Mouse (Mus musculus): ENCODE results near the gene Tbxas1.

- TF ChIP-seq POLR2A (IDR thresholded peaks at IDR 0.05; ENCODE audit: borderline replicate concordance, insufficient read depth, low read length) (no peak), CTCF (IDR thresholded peaks at IDR 0.05; ENCODE audit: borderline replicate concordance, insufficient read depth, low read depth, low read length) (0 out of 2 replicates have a peak, but pooled peaks have one; percentile 10)
These were observed 231.6 kb downstream of the Tbxas1 start for GRCm38 (mm10) chr6:39106812-39107211.

Measured in cerebellum, adult 2 months (tissue).